Mouse (Mus musculus): ENCODE results near the gene Lrrc8d. TPM values are rescaled to one million over a fixed set of nuclear protein-coding genes. Genes with fewer than 3 reads are reported as not detected.
A peak's percentile ranks its signal among the peaks of the same experiment; 100 is the strongest.

Gene Lrrc8d
- total and polyA plus RNA-seq, 2 experiments from 2014 or later = 8.8 to 10.0 TPM

DNA sequence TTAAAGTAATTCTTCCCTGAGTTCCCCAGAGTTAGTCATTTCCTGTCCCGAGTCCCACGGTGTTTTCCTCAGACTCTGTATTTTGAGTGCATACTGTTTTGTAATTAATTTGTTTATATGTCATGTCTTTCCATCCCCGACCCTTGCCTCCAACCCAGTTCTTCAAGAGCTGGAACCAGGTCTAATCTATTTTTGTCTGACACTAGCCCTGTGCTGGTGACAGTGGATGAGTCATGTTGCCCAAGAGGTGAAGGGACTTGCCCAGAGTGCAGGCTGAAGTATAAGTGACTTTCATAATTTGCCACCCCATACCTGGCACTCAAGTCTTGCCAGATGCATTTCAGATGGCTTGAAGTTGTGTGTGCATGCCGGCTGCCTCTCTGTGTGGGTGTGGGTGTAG lies 98.7 kb downstream of the Lrrc8d start:
- DNase-seq (ENCODE audit: low spot score) (no peak), ATAC-seq (ENCODE audit: insufficient read depth, low read depth) (no peak)
- peaks cover 3% of the 10 kb centered on the region for H3K4me1 ChIP-seq (ENCODE audit: control insufficient read depth, insufficient read depth)
- H3K9me3 ChIP-seq (replicated peaks; ENCODE audit: control insufficient read depth, low read length) = no peaks in the 10 kb centered on the region
- no peaks in the 10 kb centered on the region for H3K27me3 ChIP-seq (ENCODE audit: control insufficient read depth, insufficient read depth, low read length)
- H3K27ac ChIP-seq (ENCODE audit: low read depth) = peak overlapping the region; percentile 28; the same call in 1 of the 2 replicates
- H3K4me3 ChIP-seq (ENCODE audit: low read depth, low read length) = no peak overlapping the region
- no peak overlapping the region for H3K9ac ChIP-seq (replicated peaks; ENCODE audit: low read depth, low read length)
- H3K36me3 ChIP-seq (replicated peaks; ENCODE audit: control insufficient read depth, insufficient read depth, low read length) = no peaks in the 10 kb centered on the region
- no peak for TF ChIP-seq CTCF (IDR thresholded peaks at IDR 0.05; ENCODE audit: low read depth)
- no peak for TF ChIP-seq EP300 (IDR thresholded peaks at IDR 0.05; ENCODE audit: low read depth)
- WGBS = 62% methylated on average over 4 of the region's 4 CpGs
- H3K4me2 ChIP-seq (ENCODE audit: low read depth, low read length) = no peak overlapping the region

DNA sequence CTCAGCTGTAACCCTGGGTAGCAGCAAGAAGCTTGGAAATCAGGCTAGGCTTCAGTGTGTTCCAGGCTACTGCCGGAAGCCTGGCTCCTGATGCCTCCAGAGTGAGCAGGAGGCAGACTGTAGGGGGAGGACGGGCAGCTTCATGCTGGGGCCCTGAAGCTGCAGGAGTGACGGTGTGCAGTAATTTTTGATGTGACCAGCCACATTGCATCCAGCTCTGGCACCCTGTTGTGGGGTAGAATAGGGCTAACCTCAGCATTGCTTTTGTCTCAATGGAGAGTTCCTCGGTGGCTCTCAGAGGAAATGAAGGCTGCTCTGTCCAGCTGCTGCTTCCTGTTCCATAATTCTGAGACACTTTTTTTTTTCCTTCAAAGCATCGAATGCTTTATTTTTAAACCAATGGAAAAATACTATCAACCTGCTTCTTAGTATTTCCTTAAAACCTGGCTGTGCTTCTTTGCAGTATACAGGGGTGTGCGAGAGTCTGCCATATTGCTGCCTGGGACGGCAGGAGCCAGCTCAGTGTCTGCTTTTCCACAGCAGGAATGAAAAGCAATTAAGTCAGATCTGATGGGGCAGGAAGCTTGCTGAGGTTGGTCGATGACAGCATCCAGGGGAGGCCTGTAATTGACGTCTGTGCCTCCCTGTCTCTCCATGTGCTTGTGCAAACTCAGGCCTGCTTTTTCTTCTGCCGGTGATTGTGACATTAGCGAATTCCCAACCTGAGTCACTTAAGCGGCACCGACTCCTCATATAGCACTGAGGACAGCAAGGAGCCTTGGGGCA lies 100.3 kb downstream of the Lrrc8d start:
- WGBS = 37% methylated on average over 13 of the region's 13 CpGs
- no peak overlapping the region for H3K4me3 ChIP-seq (ENCODE audit: low read depth, low read length)

DNA sequence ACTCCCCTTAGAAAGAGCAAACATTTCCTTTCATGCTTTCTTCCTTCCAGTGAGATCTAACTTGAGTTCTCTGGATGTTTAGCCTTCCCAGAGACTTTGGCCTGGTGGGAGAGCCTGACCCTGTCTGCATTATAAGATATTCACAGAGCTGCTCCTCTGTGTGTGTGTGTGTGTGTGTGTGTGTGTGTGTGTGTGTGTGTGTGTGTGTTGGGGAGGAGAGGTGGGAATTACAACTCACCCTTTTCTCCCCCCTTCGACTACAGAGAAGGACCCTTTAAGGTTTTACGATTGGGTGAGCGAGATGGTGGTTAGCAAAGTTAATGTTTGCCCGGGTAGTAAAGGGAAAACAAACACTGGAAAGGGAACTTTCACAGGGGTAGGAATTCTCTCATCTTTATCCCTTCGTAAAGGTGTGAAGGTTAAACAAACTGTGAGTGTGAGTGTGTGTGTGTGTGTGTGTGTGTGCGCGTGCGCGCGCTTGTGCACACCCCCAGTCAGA lies 101.3 kb downstream of the Lrrc8d start:
- peak overlapping the region; percentile 62; the same call in 1 of the 2 replicates for H3K27ac ChIP-seq (ENCODE audit: low read depth)
- DNase-seq (ENCODE audit: low spot score) (no peak), ATAC-seq (ENCODE audit: insufficient read depth, low read depth) (no peak)
- H3K4me2 ChIP-seq (ENCODE audit: low read depth, low read length) = no peak overlapping the region
- 90% methylated on average over 10 of the region's 10 CpGs for WGBS
- no peak overlapping the region for H3K4me3 ChIP-seq (ENCODE audit: low read depth, low read length)
- no peaks in the 10 kb centered on the region for H3K4me1 ChIP-seq (ENCODE audit: control insufficient read depth, insufficient read depth)
- H3K9ac ChIP-seq (replicated peaks; ENCODE audit: low read depth, low read length) = no peak overlapping the region
- no peaks in the 10 kb centered on the region for H3K36me3 ChIP-seq (replicated peaks; ENCODE audit: control insufficient read depth, insufficient read depth, low read length)
- H3K27me3 ChIP-seq (ENCODE audit: control insufficient read depth, insufficient read depth, low read length) = no peaks in the 10 kb centered on the region
- H3K9me3 ChIP-seq (replicated peaks; ENCODE audit: control insufficient read depth, low read length) = no peaks in the 10 kb centered on the region
- TF ChIP-seq EP300 (IDR thresholded peaks at IDR 0.05; ENCODE audit: low read depth) = no peak
- no peak for TF ChIP-seq CTCF (IDR thresholded peaks at IDR 0.05; ENCODE audit: low read depth)

More for the DNA sequence above, 100.3 kb downstream of the Lrrc8d start:
- Histone ChIP-seq H3K4me1 (ENCODE audit: control insufficient read depth, insufficient read depth) (no peaks in the 10 kb centered on the region), H3K9me3 (replicated peaks; ENCODE audit: control insufficient read depth, low read length) (no peaks in the 10 kb centered on the region), H3K4me2 (ENCODE audit: low read depth, low read length) (no peak overlapping the region), H3K36me3 (replicated peaks; ENCODE audit: control insufficient read depth, insufficient read depth, low read length) (no peaks in the 10 kb centered on the region), H3K27me3 (ENCODE audit: control insufficient read depth, insufficient read depth, low read length) (no peaks in the 10 kb centered on the region), H3K27ac (ENCODE audit: low read depth) (peak overlapping the region; percentile 62), H3K9ac (replicated peaks; ENCODE audit: low read depth, low read length) (no peak overlapping the region)
- TF ChIP-seq CTCF (IDR thresholded peaks at IDR 0.05; ENCODE audit: low read depth) (no peak), EP300 (IDR thresholded peaks at IDR 0.05; ENCODE audit: low read depth) (no peak)
- DNase-seq (ENCODE audit: low spot score) (no peak), ATAC-seq (ENCODE audit: insufficient read depth, low read depth) (peak; percentile 24; the same call in 1 of the 2 replicates)

DNA sequence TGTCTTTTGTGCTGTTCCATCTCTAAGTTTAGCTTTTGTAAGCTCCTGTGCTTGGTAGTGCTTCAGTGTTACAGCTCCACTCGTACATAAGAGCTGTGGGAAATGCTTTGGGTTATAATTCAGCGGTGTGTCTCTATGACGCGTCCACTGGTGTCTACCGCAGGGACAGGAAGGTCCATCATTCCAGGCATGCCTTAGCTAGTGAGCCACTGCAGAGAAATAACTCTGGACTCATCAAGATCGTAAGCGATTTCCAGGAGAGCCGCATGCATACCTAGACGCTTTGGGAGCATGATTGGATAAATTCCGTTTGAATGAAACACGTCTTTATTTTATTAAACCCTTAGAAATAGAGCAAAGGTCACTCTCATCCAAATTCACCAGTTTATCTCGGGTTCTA lies 106.2 kb downstream of the Lrrc8d start:
- H3K27me3 ChIP-seq (ENCODE audit: control insufficient read depth, insufficient read depth, low read length) = no peaks in the 10 kb centered on the region
- no peaks in the 10 kb centered on the region for H3K9me3 ChIP-seq (replicated peaks; ENCODE audit: control insufficient read depth, low read length)
- ATAC-seq (ENCODE audit: insufficient read depth, low read depth) = peak; percentile 34; the same call in 1 of the 2 replicates
- WGBS = 63% methylated on average over 12 of the region's 12 CpGs
- no peak for TF ChIP-seq EP300 (IDR thresholded peaks at IDR 0.05; ENCODE audit: low read depth)
- TF ChIP-seq CTCF (IDR thresholded peaks at IDR 0.05; ENCODE audit: low read depth) = no peak
- no peak overlapping the region for H3K4me2 ChIP-seq (ENCODE audit: low read depth, low read length)
- no peak for DNase-seq (ENCODE audit: low spot score)
- no peak overlapping the region for H3K4me3 ChIP-seq (ENCODE audit: low read depth, low read length)
- H3K4me1 ChIP-seq (ENCODE audit: control insufficient read depth, insufficient read depth) = peaks cover 13% of the 10 kb centered on the region
- no peak overlapping the region for H3K9ac ChIP-seq (replicated peaks; ENCODE audit: low read depth, low read length)
- H3K36me3 ChIP-seq (replicated peaks; ENCODE audit: control insufficient read depth, insufficient read depth, low read length) = no peaks in the 10 kb centered on the region
- H3K27ac ChIP-seq (ENCODE audit: low read depth) = no peak overlapping the region

DNA sequence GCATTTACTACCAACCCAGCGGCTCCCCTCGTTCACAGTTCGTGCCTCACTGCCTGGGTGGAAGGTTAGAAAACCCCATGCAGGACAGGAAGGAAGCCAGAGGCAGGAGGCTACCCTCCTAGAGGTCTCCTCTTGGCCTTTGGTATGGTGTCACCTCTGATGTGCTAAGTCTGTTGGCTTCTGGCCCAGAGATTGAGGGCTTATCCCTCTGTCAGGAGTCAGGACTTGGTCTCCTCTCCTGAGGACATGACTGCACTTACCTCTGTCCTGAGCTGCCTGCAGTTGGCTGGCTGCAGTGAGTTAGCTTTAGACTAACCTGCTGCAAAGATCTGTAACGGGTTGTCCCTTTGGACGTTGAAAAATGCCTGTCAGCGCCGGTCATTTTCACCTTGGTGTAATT lies 107.7 kb downstream of the Lrrc8d start:
- no peak for DNase-seq (ENCODE audit: low spot score)
- Histone ChIP-seq H3K4me1 (ENCODE audit: control insufficient read depth, insufficient read depth) (peaks cover 13% of the 10 kb centered on the region), H3K4me3 (ENCODE audit: low read depth, low read length) (no peak overlapping the region), H3K27ac (ENCODE audit: low read depth) (no peak overlapping the region), H3K4me2 (ENCODE audit: low read depth, low read length) (no peak overlapping the region), H3K27me3 (ENCODE audit: control insufficient read depth, insufficient read depth, low read length) (no peaks in the 10 kb centered on the region), H3K36me3 (replicated peaks; ENCODE audit: control insufficient read depth, insufficient read depth, low read length) (peaks cover 10% of the 10 kb centered on the region), H3K9ac (replicated peaks; ENCODE audit: low read depth, low read length) (no peak overlapping the region), H3K9me3 (replicated peaks; ENCODE audit: control insufficient read depth, low read length) (0 out of 2 replicates have a peak, but pooled peaks cover 4% of the 10 kb centered on the region)
- no peak for TF ChIP-seq CTCF (IDR thresholded peaks at IDR 0.05; ENCODE audit: low read depth)
- TF ChIP-seq EP300 (IDR thresholded peaks at IDR 0.05; ENCODE audit: low read depth) = no peak
- 49% methylated on average over 7 of the region's 7 CpGs for WGBS
- peak; percentile 31; the same call in 1 of the 2 replicates for ATAC-seq (ENCODE audit: insufficient read depth, low read depth)

Data from heart, postnatal 0 days (tissue).